ENCODE assay signal across 19 mouse cellular contexts in genomic region chr19:41687836-41688235, GRCm38 (mm10). TPM values are rescaled to one million over a fixed set of nuclear protein-coding genes. Genes with fewer than 3 reads are reported as not detected.
A peak's percentile ranks its signal among the peaks of the same experiment; 100 is the strongest.
DNase-seq lines count a peak whose midpoint lies in the region; ATAC-seq and TF ChIP-seq lines count a peak whose summit lies in the region.
"Had no signal": no experiment of that assay in that cellular context is flagged by ENCODE, and none has a peak within 500 bp of the region (broad histone marks: within the 10 kb centered on the region; RNA-seq: fewer than 3 reads in every experiment).

No protein-coding gene starts in this region.

- intact Hi-C loops in gastrocnemius, adult 2 months (cut with DNase I): no loop called here

- ATAC-seq in forebrain, embryonic 11.5 days (replicated peaks; ENCODE audit: low FRiP score): no peak
- no peak for ATAC-seq in neural tube, embryonic 11.5 days (ENCODE audit: insufficient read depth, low FRiP score, low TSS enrichment)
- no peak for ATAC-seq in midbrain, embryonic 13.5 days
- no peak for ATAC-seq in cerebellum, adult (ENCODE audit: insufficient number of reproducible peaks, low FRiP score, low TSS enrichment)

- H3K27ac ChIP-seq in forebrain, embryonic 10.5 days: peak overlapping the region; percentile 75
- H3K27ac ChIP-seq in forebrain, embryonic 11.5 days (ENCODE audit: low read depth, low read length): no peak overlapping the region; the same call in 1 of the 2 replicates
- peak overlapping the region; percentile 73; the same call in 1 of the 2 replicates for H3K27ac ChIP-seq in neural tube, embryonic 11.5 days (ENCODE audit: low read depth, low read length)
- H3K27ac ChIP-seq in midbrain, embryonic 13.5 days: peak overlapping the region; percentile 58
- H3K27ac ChIP-seq in gastrocnemius, adult 2 months: no peak overlapping the region
- H3K27ac ChIP-seq: left cerebral cortex, adult 2 months; limb, embryonic 12.5 days; liver, embryonic 13.5 days; lung, embryonic 15.5 days had no signal

- no peak for DNase-seq in forebrain, embryonic 10.5 days (ENCODE audit: extremely low spot score, low spot score)
- no peak for DNase-seq in forebrain, embryonic 11.5 days (ENCODE audit: low spot score)
- DNase-seq in neural tube, embryonic 11.5 days (ENCODE audit: low spot score): no peak
- no peak for DNase-seq in neural tube, embryonic 10.5 days (ENCODE audit: extremely low spot score, low spot score)
- DNase-seq in adrenal gland, postnatal 14 days: no peak
- no peak for DNase-seq in gastrocnemius, adult 2 months
- DNase-seq: cerebellum, adult 11 months; embryo, embryonic 11 days; heart, postnatal 14 days; kidney, postnatal 10 days; liver, embryonic 13.5 days; spleen, adult 18-20 months had no signal

- no peak overlapping the region for H3K4me3 ChIP-seq in forebrain, embryonic 10.5 days
- H3K4me3 ChIP-seq in forebrain, embryonic 11.5 days (ENCODE audit: low read depth, low read length): no peak overlapping the region
- H3K4me3 ChIP-seq in neural tube, embryonic 11.5 days (ENCODE audit: low read depth, low read length): no peak overlapping the region
- H3K4me3 ChIP-seq in midbrain, embryonic 13.5 days (replicated peaks): no peak overlapping the region
- no peak overlapping the region for H3K4me3 ChIP-seq in gastrocnemius, adult 2 months
- H3K4me3 ChIP-seq: left cerebral cortex, adult 2 months; limb, embryonic 12.5 days; liver, embryonic 13.5 days; lung, embryonic 15.5 days; myocyte had no signal

- H3K4me2 ChIP-seq in forebrain, embryonic 11.5 days (ENCODE audit: low read depth, low read length, severe bottlenecking): no peak overlapping the region
- no peak overlapping the region for H3K4me2 ChIP-seq in neural tube, embryonic 11.5 days (ENCODE audit: low read depth)
- no peak overlapping the region for H3K4me2 ChIP-seq in midbrain, embryonic 13.5 days (replicated peaks)
- H3K4me2 ChIP-seq: heart, embryonic 11.5 days; limb, embryonic 12.5 days; liver, embryonic 13.5 days; lung, embryonic 15.5 days had no signal

- H3K36me3 ChIP-seq in forebrain, embryonic 10.5 days (replicated peaks): no peaks in the 10 kb centered on the region
- H3K36me3 ChIP-seq in forebrain, embryonic 11.5 days (ENCODE audit: control insufficient read depth, insufficient read depth, low read length): no peaks in the 10 kb centered on the region
- H3K36me3 ChIP-seq in neural tube, embryonic 11.5 days (ENCODE audit: control insufficient read depth, insufficient read depth, low read length): no peaks in the 10 kb centered on the region
- no peaks in the 10 kb centered on the region for H3K36me3 ChIP-seq in midbrain, embryonic 13.5 days
- H3K36me3 ChIP-seq: limb, embryonic 12.5 days; liver, embryonic 13.5 days; lung, embryonic 15.5 days had no signal

- H3K27me3 ChIP-seq in forebrain, embryonic 10.5 days (ENCODE audit: poor library complexity, severe bottlenecking): peaks cover 33% of the 10 kb centered on the region
- H3K27me3 ChIP-seq in forebrain, embryonic 11.5 days (ENCODE audit: control insufficient read depth, insufficient read depth, low read length): no peaks in the 10 kb centered on the region; the same call in 1 of the 2 replicates
- H3K27me3 ChIP-seq in neural tube, embryonic 11.5 days (ENCODE audit: control insufficient read depth, insufficient read depth, low read length): no peaks in the 10 kb centered on the region
- H3K27me3 ChIP-seq in midbrain, embryonic 13.5 days: peaks cover 4% of the 10 kb centered on the region
- H3K27me3 ChIP-seq: liver, embryonic 13.5 days; lung, embryonic 15.5 days had no signal

- TF ChIP-seq CTCF in gastrocnemius, adult 2 months (IDR thresholded peaks at IDR 0.05): no peak

- no peaks in the 10 kb centered on the region for H3K9me3 ChIP-seq in forebrain, embryonic 10.5 days
- H3K9me3 ChIP-seq in forebrain, embryonic 11.5 days (ENCODE audit: control insufficient read depth, low read length): no peaks in the 10 kb centered on the region
- H3K9me3 ChIP-seq in neural tube, embryonic 11.5 days (ENCODE audit: control insufficient read depth, low read length): no peaks in the 10 kb centered on the region
- H3K9me3 ChIP-seq in midbrain, embryonic 13.5 days: no peaks in the 10 kb centered on the region
- H3K9me3 ChIP-seq: limb, embryonic 12.5 days; liver, embryonic 13.5 days; lung, embryonic 15.5 days had no signal

- peaks cover 42% of the 10 kb centered on the region for H3K4me1 ChIP-seq in forebrain, embryonic 10.5 days
- H3K4me1 ChIP-seq in forebrain, embryonic 11.5 days (replicated peaks; ENCODE audit: control insufficient read depth, insufficient read depth, low read length): peaks cover 10% of the 10 kb centered on the region; the same call in 1 of the 2 replicates
- H3K4me1 ChIP-seq in neural tube, embryonic 11.5 days (ENCODE audit: control insufficient read depth, insufficient read depth, low read length): peaks cover 18% of the 10 kb centered on the region; the same call in 1 of the 2 replicates
- peaks cover 71% of the 10 kb centered on the region for H3K4me1 ChIP-seq in midbrain, embryonic 13.5 days (replicated peaks)
- H3K4me1 ChIP-seq: limb, embryonic 12.5 days; liver, embryonic 13.5 days; lung, embryonic 15.5 days had no signal

- no peak overlapping the region for H3K9ac ChIP-seq in forebrain, embryonic 11.5 days (ENCODE audit: low read length)
- no peak overlapping the region for H3K9ac ChIP-seq in neural tube, embryonic 11.5 days (ENCODE audit: low read length)
- H3K9ac ChIP-seq in midbrain, embryonic 13.5 days (replicated peaks): no peak overlapping the region
- H3K9ac ChIP-seq: limb, embryonic 12.5 days; liver, embryonic 13.5 days; lung, embryonic 15.5 days had no signal

- 81% methylated on average over 8 of the region's 8 CpGs for WGBS in forebrain, embryonic 10.5 days
- WGBS in forebrain, embryonic 11.5 days: 68% methylated on average over 8 of the region's 8 CpGs
- 73% methylated on average over 8 of the region's 8 CpGs for WGBS in neural tube, embryonic 11.5 days
- WGBS in midbrain, embryonic 13.5 days: 72% methylated on average over 8 of the region's 8 CpGs

RNA-seq across cellular contexts. Expression of gene Slit1, which starts 55.6 kb away (rescaled TPM):
- polyA plus RNA-seq in forebrain, embryonic 10.5 days (2016; fragmentation: Nextera tagmentation; extraction: Ambion mirVana): 0.73 and 1.4 TPM in 2 replicates
- polyA plus RNA-seq in forebrain, embryonic 11.5 days (2014; fragmentation: Nextera tagmentation; extraction: Ambion mirVana): 4.6 and 5.6 TPM in 2 replicates
- 15.3 and 17.0 TPM in 2 replicates for polyA plus RNA-seq in neural tube, embryonic 11.5 days (2014; fragmentation: Nextera tagmentation; extraction: Ambion mirVana)
- polyA plus RNA-seq in midbrain, embryonic 13.5 days (2015; fragmentation: Nextera tagmentation; extraction: Ambion mirVana): 13.2 and 23.8 TPM in 2 replicates
- total RNA-seq in adrenal gland, postnatal 14 days (2021): 6.5 and 7.2 TPM in 2 replicates
- under 1 TPM; 0.28 to 0.81 TPM for total RNA-seq in gastrocnemius, adult 2 months (2021)

Comparison
In these comparisons a context has a peak if more than half of its experiments do, and no peak if none do; other contexts are left out.
1. H3K27ac ChIP-seq: peak in forebrain, embryonic 10.5 days (single experiment), neural tube, embryonic 11.5 days (single experiment) and midbrain, embryonic 13.5 days (single experiment); none in forebrain, embryonic 11.5 days (single experiment) and gastrocnemius, adult 2 months (single experiment).